Mouse (Mus musculus) embryonic fibroblast, embryonic 13.5 days (primary cell): Measurements from ENCODE around the gene Hamp. TPM values are rescaled to one million over a fixed set of nuclear protein-coding genes. Genes with fewer than 3 reads are reported as not detected.

Experiments used
- H3K27ac ChIP-seq: 2 replicates; pipeline ENCODE4 v1.5.1; 2012; ENCODE audit warnings: low read length, control low read depth, inconsistent platforms; ENCODE audit not compliant: insufficient read depth
- H3K4me1 ChIP-seq: 2 replicates; pipeline ENCODE4 v1.6.1; 2011; ENCODE audit warnings: low read length; ENCODE audit not compliant: control insufficient read depth, insufficient read depth
- H3K4me3 ChIP-seq: 2 replicates; pipeline ENCODE4 v1.5.1; 2011; ENCODE audit warnings: mild to moderate bottlenecking, control low read depth, low read length; ENCODE audit not compliant: insufficient read depth
- CTCF ChIP-seq: IDR thresholded peaks from 2 replicates; pipeline ENCODE4 v1.5.1; 2011; ENCODE audit warnings: mild to moderate bottlenecking, control low read depth, low read length, moderate library complexity, borderline replicate concordance; ENCODE audit not compliant: insufficient read depth
- POLR2A ChIP-seq: IDR thresholded peaks from 2 replicates; pipeline ENCODE4 v1.6.1; 2011; ENCODE audit warnings: low read depth, mild to moderate bottlenecking, control low read depth, low read length, moderate library complexity
- polyA plus RNA-seq: library from polyadenylated mRNA; stranded (reverse); fragments of >200 nt; gene quantifications from 2 replicates; pipeline ENCODE4 v1.2.4, GENCODE M21; 2011; ENCODE audit warnings: low read depth; ENCODE audit not compliant: missing spikeins, insufficient read length

The Hamp gene
- not detected in 2 replicates for polyA plus RNA-seq

GRCm38 (mm10) chr7:30943909-30944635 lies at the start of gene Hamp:
TSS of gene Hamp (minus strand) at chr7:30944032.
- no peak for TF ChIP-seq CTCF
- no peak for TF ChIP-seq POLR2A
- no peak within 1 kb of the TSS for H3K4me3 ChIP-seq
- H3K27ac ChIP-seq, result no peak within 1 kb of the TSS
- no peaks in the 10 kb centered on the region for H3K4me1 ChIP-seq

GRCm38 (mm10) chr7:30992148-30992547 lies 48.3 kb upstream of the Hamp start:
- Histone ChIP-seq H3K4me3 (no peak overlapping the region), H3K27ac (no peak overlapping the region), H3K4me1 (no peaks in the 10 kb centered on the region)
- TF ChIP-seq POLR2A (no peak), CTCF (no peak)

- TF ChIP-seq CTCF (no peak), POLR2A (no peak)
- Histone ChIP-seq H3K4me1 (no peaks in the 10 kb centered on the region), H3K27ac (no peak overlapping the region), H3K4me3 (no peak overlapping the region)
Observed at GRCm38 (mm10) chr7:30988519-30989162, 44.8 kb upstream of the Hamp start.

- Histone ChIP-seq H3K4me1 (no peaks in the 10 kb centered on the region), H3K4me3 (no peak overlapping the region), H3K27ac (no peak overlapping the region)
- no peak for TF ChIP-seq POLR2A
- TF ChIP-seq CTCF, result no peak
Observed at GRCm38 (mm10) chr7:30985357-30985756, 41.5 kb upstream of the Hamp start.

- no peaks in the 10 kb centered on the region for H3K4me1 ChIP-seq
- TF ChIP-seq POLR2A (no peak), CTCF (no peak)
- H3K27ac ChIP-seq, result no peak overlapping the region
- H3K4me3 ChIP-seq, result no peak overlapping the region
Observed at GRCm38 (mm10) chr7:30981703-30982102, 37.9 kb upstream of the Hamp start.

- Histone ChIP-seq H3K27ac (no peak within 1 kb of the TSS), H3K4me3 (peak within 1 kb of the TSS; percentile 34), H3K4me1 (no peaks in the 10 kb centered on the region)
- TF ChIP-seq POLR2A (no peak), CTCF (peak; percentile 95)
Observed at GRCm38 (mm10) chr7:30973501-30974289, 29.9 kb upstream of the Hamp start, which contains the start of gene Fam187b. TSS of gene Fam187b (plus strand) at chr7:30973790.

GRCm38 (mm10) chr7:30973251-30973500 lies 29.3 kb upstream of the Hamp start, which contains the start of gene Lsr:
TSS of gene Lsr (minus strand) at chr7:30973464.
- Histone ChIP-seq H3K4me1 (no peaks in the 10 kb centered on the region), H3K4me3 (peak within 1 kb of the TSS; percentile 34), H3K27ac (no peak within 1 kb of the TSS)
- TF ChIP-seq POLR2A, result no peak
- TF ChIP-seq CTCF, result no peak

- Histone ChIP-seq H3K4me1 (no peaks in the 10 kb centered on the region), H3K4me3 (no peak overlapping the region), H3K27ac (no peak overlapping the region)
- TF ChIP-seq CTCF (no peak), POLR2A (no peak)
Observed at GRCm38 (mm10) chr7:30972426-30973250, 28.8 kb upstream of the Hamp start.

- Histone ChIP-seq H3K4me1 (no peaks in the 10 kb centered on the region), H3K4me3 (no peak overlapping the region), H3K27ac (no peak overlapping the region)
- TF ChIP-seq POLR2A, result no peak
- no peak for TF ChIP-seq CTCF
Observed at GRCm38 (mm10) chr7:30971901-30972300, 28.1 kb upstream of the Hamp start.
